Mouse (Mus musculus) gastrocnemius, postnatal 36 days (tissue): ENCODE results near the gene Man1c1. TPM values are rescaled to one million over a fixed set of nuclear protein-coding genes. Genes with fewer than 3 reads are reported as not detected.

Experiments
- DNase-seq, 2 experiments: peaks; one replicate each; pipeline ENCODE4 v3.0.0; 2022
- intact Hi-C: fragments of 180-260 bp; cut with DNase I; formaldehyde crosslinking; loops from one replicate; pipeline ENCODE4 v1.15.1; 2025
- total RNA-seq, 2 experiments: library from RNA; stranded (reverse); gene quantifications; 2 replicates each; pipeline ENCODE4 v1.2.3; 2021

Gene Man1c1
- total RNA-seq, 2 experiments from 2014 or later = 3.1 to 3.8 TPM

GRCm38 (mm10) chr4:134677556-134678508 is 26.3 kb downstream of the Man1c1 start:
- intact Hi-C loops = no loop called here
- DNase-seq = no peak

- intact Hi-C loops = no loop called here
- no peak for DNase-seq
Measured at GRCm38 (mm10) chr4:134675800-134676199, 28.3 kb downstream of the Man1c1 start.

DNA sequence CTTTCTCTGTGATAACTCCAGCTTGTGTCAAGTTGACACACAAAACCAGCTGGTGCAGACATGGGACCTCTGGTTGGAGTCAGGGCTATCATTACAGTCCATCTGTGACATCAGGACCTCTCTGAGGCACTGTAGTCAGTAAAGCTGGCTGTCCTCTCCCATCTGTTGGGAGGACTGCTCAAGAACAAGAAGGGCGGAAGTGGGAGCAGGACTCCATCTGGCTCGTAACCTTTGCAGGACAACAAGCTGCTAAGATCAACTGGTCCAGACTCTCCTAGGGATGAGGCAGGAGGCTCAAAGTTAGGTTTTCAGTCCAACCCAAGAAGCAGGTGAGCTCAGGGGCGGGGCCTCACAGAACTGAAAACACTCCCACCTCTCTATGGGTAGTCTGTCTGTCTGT is 29.1 kb downstream of the Man1c1 start:
- intact Hi-C loops = no loop called here
- DNase-seq = no peak

DNA sequence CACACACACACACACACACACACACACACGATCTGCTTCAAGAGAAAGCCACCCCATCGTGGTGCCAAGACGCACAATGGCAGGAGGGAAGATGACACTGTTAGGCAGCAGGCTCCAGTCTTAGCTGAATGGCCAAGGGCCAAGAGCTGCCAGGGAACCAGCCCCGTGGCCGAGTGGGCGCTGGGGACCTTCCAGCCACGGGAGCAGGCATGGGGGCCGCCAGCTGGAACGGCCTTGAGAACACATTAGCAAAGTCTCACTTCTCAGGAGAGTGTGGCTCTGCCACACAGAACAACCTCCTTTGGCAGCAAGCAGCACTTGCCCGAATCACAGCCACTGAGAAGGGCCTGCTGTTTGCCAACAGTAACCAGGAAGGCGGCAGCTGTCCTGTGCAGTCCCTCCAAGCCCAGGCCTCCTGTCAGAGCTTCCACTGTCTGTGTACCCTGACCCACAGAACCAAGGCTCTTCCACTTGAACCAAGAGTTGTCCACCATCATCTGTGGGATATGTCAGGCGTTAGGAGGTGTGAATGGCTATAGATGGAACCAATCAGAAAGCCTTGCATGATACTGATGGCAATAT is 30.1 kb downstream of the Man1c1 start:
- DNase-seq = peak in 1 of 2 experiments; percentile 37
- intact Hi-C loops = no loop called here

- DNase-seq = no peak
- intact Hi-C loops = no loop called here
Measured at GRCm38 (mm10) chr4:134673151-134673550, 30.9 kb downstream of the Man1c1 start.

GRCm38 (mm10) chr4:134672326-134672725 is 31.8 kb downstream of the Man1c1 start:
- no peak for DNase-seq
- intact Hi-C loops = no loop called here

DNA sequence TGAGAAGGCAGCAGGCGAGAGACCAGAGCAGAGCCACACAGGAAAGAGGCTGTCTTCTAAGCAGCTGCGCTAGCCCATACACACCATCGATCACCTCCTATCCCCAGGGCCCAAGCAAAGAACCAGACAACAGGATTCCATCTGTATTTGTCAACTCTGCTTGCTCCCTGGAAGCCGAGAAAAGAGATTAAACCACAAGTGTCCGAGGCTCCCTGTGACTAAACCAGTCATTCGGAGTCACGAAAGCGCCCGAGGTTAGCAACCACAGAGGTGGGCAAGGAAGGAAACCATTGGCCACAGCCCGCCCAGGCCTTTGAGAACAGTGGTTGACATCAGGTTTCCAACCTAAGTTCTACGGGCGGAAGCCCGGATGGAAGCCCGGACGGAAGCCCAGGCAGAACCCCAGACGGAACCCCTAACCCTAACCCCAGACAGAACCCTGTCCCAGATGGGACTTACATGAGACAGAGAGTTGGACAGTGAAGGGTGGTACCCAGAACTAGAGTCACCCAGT is 32.4 kb downstream of the Man1c1 start:
- intact Hi-C loops = no loop called here
- no peak for DNase-seq

GRCm38 (mm10) chr4:134669742-134670354 is 34.2 kb downstream of the Man1c1 start:
- DNase-seq = no peak
- intact Hi-C loops = no loop called here

DNA sequence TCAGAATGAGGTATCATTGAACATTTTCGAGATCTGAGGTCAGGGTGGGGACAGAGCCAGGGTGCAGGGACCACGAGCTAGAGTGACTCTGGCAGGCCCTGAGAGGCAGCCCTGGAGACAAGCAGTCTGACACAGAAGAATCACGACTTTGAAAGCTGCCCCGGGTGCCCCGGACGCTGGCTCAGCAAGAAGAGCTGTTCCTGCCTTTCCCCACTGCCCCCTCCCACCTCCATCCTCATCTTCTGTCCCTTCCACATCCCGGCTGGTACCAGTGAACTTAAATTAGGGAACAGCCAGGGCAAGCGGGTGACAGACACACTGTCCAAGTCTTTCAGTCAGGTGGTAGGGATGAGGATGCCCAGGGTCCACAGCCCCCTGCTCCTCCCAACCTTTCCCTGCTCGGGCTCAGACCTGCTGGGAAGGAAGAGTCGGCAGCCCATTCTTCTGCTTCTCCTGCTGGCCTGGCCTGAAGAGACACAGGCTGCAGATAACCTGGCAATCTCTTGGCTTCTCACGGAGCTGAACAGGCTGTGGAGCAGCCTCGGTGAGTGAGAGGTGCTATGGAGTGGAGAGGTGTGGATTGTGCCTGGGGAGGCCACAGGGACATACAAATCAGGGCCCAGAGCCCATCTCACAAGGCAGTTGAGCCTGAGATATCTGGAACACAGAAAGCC is 35.6 kb downstream of the Man1c1 start:
- intact Hi-C loops = no loop called here
- no peak for DNase-seq

DNA sequence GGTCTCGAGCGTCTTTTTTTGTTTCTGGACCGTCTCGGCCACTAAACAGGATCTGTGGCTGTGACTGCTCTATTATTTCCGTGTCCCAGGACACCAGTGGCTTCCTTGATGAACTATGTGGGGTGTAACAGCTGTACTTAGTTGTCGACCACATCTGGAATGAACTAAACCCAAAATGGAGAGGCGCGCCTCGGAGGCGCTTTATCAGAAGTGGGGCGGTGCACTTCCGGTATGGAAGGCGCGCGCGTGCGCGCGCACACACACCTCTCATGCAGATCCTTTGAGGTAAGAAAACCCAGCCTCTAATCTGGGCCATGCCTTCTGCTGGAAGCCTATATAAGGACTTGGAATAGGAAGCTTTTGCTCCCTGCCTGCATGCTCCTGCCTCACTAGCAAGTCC is 37.7 kb downstream of the Man1c1 start:
- intact Hi-C loops = no loop called here
- no peak for DNase-seq

- no peak for DNase-seq
Measured at GRCm38 (mm10) chr4:134663052-134663451, 41.0 kb downstream of the Man1c1 start.

GRCm38 (mm10) chr4:134660630-134661183 is 43.4 kb downstream of the Man1c1 start:
- intact Hi-C loops = no loop called here
- DNase-seq = no peak

More at GRCm38 (mm10) chr4:134663052-134663451, 41.0 kb downstream of the Man1c1 start:
- intact Hi-C loops = no loop called here

GRCm38 (mm10) chr4:134659354-134660301 is 44.5 kb downstream of the Man1c1 start:
- intact Hi-C loops = no loop called here
- no peak for DNase-seq

GRCm38 (mm10) chr4:134657473-134657872 is 46.6 kb downstream of the Man1c1 start:
- DNase-seq = no peak
- intact Hi-C loops = no loop called here

- intact Hi-C loops = no loop called here
- DNase-seq = no peak
Measured at GRCm38 (mm10) chr4:134654391-134654790, 49.7 kb downstream of the Man1c1 start.

DNA sequence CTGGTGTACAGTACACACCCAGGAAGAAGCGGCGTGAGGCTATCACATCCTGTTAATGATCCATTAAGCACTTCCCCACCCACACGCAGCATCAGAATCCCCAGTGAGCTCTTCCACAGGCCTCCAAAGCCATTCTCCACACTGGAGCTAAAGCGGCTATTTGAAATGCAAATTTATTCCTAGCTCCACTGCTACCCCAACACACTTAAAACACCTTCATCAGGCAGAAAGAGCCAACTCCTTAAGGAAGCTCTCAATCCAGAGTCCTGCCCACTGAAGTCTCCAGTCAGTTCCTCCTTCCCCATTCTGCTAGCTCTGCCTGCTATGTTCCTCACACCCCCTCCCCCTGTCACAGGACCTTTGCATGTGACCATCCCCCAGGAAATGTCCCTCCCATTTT is 51.4 kb downstream of the Man1c1 start:
- intact Hi-C loops = loop anchor here (2.0 kb wide), 1 partner anchor 44 kb away; no protein-coding TSS in a partner anchor
- no peak for DNase-seq

GRCm38 (mm10) chr4:134652151-134652550 is 51.9 kb downstream of the Man1c1 start:
- no peak for DNase-seq
- intact Hi-C loops = loop anchor here (2.0 kb wide), 1 partner anchor 45 kb away; no protein-coding TSS in a partner anchor

DNA sequence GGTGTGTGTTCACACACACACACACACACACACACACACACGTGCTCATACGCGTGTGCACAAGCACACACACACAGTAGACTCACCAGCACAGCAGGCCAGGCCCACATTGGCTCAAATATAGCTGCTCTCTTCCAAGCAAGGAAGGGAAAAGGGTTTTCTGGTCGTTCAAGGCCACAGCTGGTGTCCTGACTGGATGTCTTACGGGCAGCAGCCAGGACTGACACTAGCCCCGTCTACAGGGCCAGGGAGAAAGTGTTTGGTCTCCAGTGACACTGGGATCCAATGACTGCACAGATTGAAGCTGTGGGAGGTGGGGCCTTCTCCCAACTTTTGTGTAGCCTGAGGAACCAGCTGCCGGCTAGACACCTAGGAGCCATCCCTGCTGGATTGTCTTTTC is 52.7 kb downstream of the Man1c1 start:
- DNase-seq = peak in 1 of 2 experiments; percentile 58
- intact Hi-C loops = no loop called here
